Mouse (Mus musculus) liver, adult 2 months (tissue): ENCODE results near the gene Mast3. TPM values are rescaled to one million over a fixed set of nuclear protein-coding genes. Genes with fewer than 3 reads are reported as not detected.

Experiments used
- DNase-seq: peaks from one replicate; pipeline ENCODE4 v3.0.0-alpha.2; 2011; ENCODE audit warnings: low read depth, low spot score; ENCODE audit errors: extremely low read depth
- H3K27ac ChIP-seq: fragments of 200-500 bp; replicated peaks from 2 replicates; pipeline ENCODE4 v1.5.1; 2012; ENCODE audit warnings: low read depth, mild to moderate bottlenecking, control low read depth, inconsistent platforms, low read length; ENCODE audit not compliant: insufficient read depth
- H3K27me3 ChIP-seq: fragments of 200-500 bp; 2 replicates; pipeline ENCODE4 v1.6.1; 2012; ENCODE audit warnings: mild to moderate bottlenecking, moderate library complexity, low read length, inconsistent platforms; ENCODE audit not compliant: control insufficient read depth, insufficient read depth
- H3K36me3 ChIP-seq: fragments of 200-500 bp; 2 replicates; pipeline ENCODE4 v1.6.1; 2012; ENCODE audit warnings: low read length, inconsistent platforms; ENCODE audit not compliant: control insufficient read depth, insufficient read depth
- H3K4me1 ChIP-seq: fragments of 200-500 bp; 2 replicates; pipeline ENCODE4 v1.6.1; 2011; ENCODE audit warnings: low read length; ENCODE audit not compliant: control insufficient read depth, insufficient read depth
- H3K4me3 ChIP-seq: fragments of 200-500 bp; 2 replicates; pipeline ENCODE4 v1.5.1; 2011; ENCODE audit warnings: low read depth, mild to moderate bottlenecking, control low read depth, low read length, moderate library complexity; ENCODE audit not compliant: insufficient read depth
- H3K79me2 ChIP-seq: fragments of 200-500 bp; 2 replicates; pipeline ENCODE4 v1.6.1; 2012; ENCODE audit warnings: inconsistent platforms, mild to moderate bottlenecking, low read length, moderate library complexity; ENCODE audit not compliant: control insufficient read depth, insufficient read depth
- H3K9ac ChIP-seq: fragments of 200-500 bp; 2 replicates; pipeline ENCODE4 v1.6.1; 2012; ENCODE audit warnings: low read depth, mild to moderate bottlenecking, control low read depth, inconsistent platforms, low read length
- CTCF ChIP-seq: fragments of 200-500 bp; IDR thresholded peaks from 2 replicates; pipeline ENCODE4 v1.5.1; 2011; ENCODE audit warnings: low read depth, low read length, control low read depth
- POLR2A ChIP-seq: fragments of 200-500 bp; IDR thresholded peaks from 2 replicates; pipeline ENCODE4 v1.6.1; 2011; ENCODE audit warnings: low read length, control low read depth; ENCODE audit not compliant: insufficient read depth; ENCODE audit errors: extremely low read depth
- WGBS: fragments of 180-500 bp; shearing (Covaris S2); methylation state at CpG from one replicate; pipeline ENCODE4 v1.1.7; 2018; 5-methylcytosine and 5-hydroxymethylcytosine counted together
- polyA plus RNA-seq: library from polyadenylated mRNA; depleted of rRNA; stranded (reverse); fragments of >200 nt; gene quantifications from 2 replicates; pipeline ENCODE4 v1.2.3, GENCODE M21; 2012
- total RNA-seq: library from RNA; depleted of rRNA; stranded (reverse); fragments of >200 nt; gene quantifications from 2 replicates; pipeline ENCODE4 v1.2.3, GENCODE M21; 2014

Gene Mast3
- total and polyA plus RNA-seq, 2 experiments = 16.7 to 29.0 TPM

- WGBS = 77% methylated on average over 5 of the region's 5 CpGs
- no peaks in the 10 kb centered on the region for H3K79me2 ChIP-seq
- peaks cover 8% of the 10 kb centered on the region for H3K4me1 ChIP-seq
- no peaks in the 10 kb centered on the region for H3K36me3 ChIP-seq
- no peak overlapping the region for H3K9ac ChIP-seq
- no peak for DNase-seq
- no peaks in the 10 kb centered on the region for H3K27me3 ChIP-seq
- no peak overlapping the region for H3K27ac ChIP-seq
- TF ChIP-seq POLR2A = no peak
- TF ChIP-seq CTCF = no peak
- no peak overlapping the region for H3K4me3 ChIP-seq
Observed at GRCm38 (mm10) chr8:70843214-70843773, 38.4 kb upstream of the Mast3 start.

GRCm38 (mm10) chr8:70842484-70842883, 37.6 kb upstream of the Mast3 start:
- Histone ChIP-seq H3K36me3 (no peaks in the 10 kb centered on the region), H3K4me3 (no peak overlapping the region), H3K27me3 (no peaks in the 10 kb centered on the region), H3K9ac (no peak overlapping the region), H3K4me1 (peaks cover 8% of the 10 kb centered on the region), H3K79me2 (no peaks in the 10 kb centered on the region), H3K27ac (no peak overlapping the region)
- DNase-seq = no peak
- TF ChIP-seq CTCF (no peak), POLR2A (no peak)
- WGBS = 77% methylated on average over 25 of the region's 25 CpGs

GRCm38 (mm10) chr8:70841147-70842072, 36.6 kb upstream of the Mast3 start:
- H3K36me3 ChIP-seq = no peaks in the 10 kb centered on the region
- H3K79me2 ChIP-seq = no peaks in the 10 kb centered on the region
- H3K27me3 ChIP-seq = no peaks in the 10 kb centered on the region
- TF ChIP-seq POLR2A (no peak), CTCF (peak; percentile 95)
- H3K4me1 ChIP-seq = peaks cover 8% of the 10 kb centered on the region
- H3K4me3 ChIP-seq = no peak overlapping the region
- DNase-seq = peak; percentile 62
- WGBS = 38% methylated on average over 22 of the region's 22 CpGs
- no peak overlapping the region for H3K9ac ChIP-seq
- H3K27ac ChIP-seq = 0 out of 2 replicates have a peak overlapping the region, but pooled peaks have one; percentile 3

GRCm38 (mm10) chr8:70840590-70840989, 35.7 kb upstream of the Mast3 start:
- TF ChIP-seq POLR2A = no peak
- TF ChIP-seq CTCF = no peak
- no peaks in the 10 kb centered on the region for H3K79me2 ChIP-seq
- no peaks in the 10 kb centered on the region for H3K27me3 ChIP-seq
- 21% methylated on average over 10 of the region's 10 CpGs for WGBS
- no peak overlapping the region for H3K9ac ChIP-seq
- DNase-seq = peak; percentile 76
- no peak overlapping the region for H3K4me3 ChIP-seq
- H3K4me1 ChIP-seq = peaks cover 8% of the 10 kb centered on the region
- peak overlapping the region; percentile 91; the same call in 1 of the 2 replicates for H3K27ac ChIP-seq
- no peaks in the 10 kb centered on the region; the same call in 1 of the 2 replicates for H3K36me3 ChIP-seq

GRCm38 (mm10) chr8:70839408-70840351, 34.8 kb upstream of the Mast3 start, which contains the start of gene Arrdc2:
Gene Arrdc2 (minus strand): TSS chr8:70839720.
- peaks cover 8% of the 10 kb centered on the region for H3K4me1 ChIP-seq
- TF ChIP-seq POLR2A (peak; percentile 100), CTCF (no peak)
- H3K9ac ChIP-seq = peak within 1 kb of the TSS; percentile 94
- H3K27ac ChIP-seq = peak within 1 kb of the TSS; percentile 91
- peak; percentile 99 for DNase-seq
- 2% methylated on average over 54 of the region's 55 CpGs for WGBS
- H3K4me3 ChIP-seq = peak within 1 kb of the TSS; percentile 82
- peaks cover 2% of the 10 kb centered on the region; the same call in 1 of the 2 replicates for H3K36me3 ChIP-seq
- H3K27me3 ChIP-seq = no peaks in the 10 kb centered on the region
- H3K79me2 ChIP-seq = no peaks in the 10 kb centered on the region
